Mouse (Mus musculus): ENCODE results near the gene Nrxn1.

Gene Nrxn1

GRCm38 (mm10) chr17:90962904-90963531 is 129.9 kb downstream of the Nrxn1 start:
- DNase-seq (ENCODE audit: low spot score) = peak; percentile 2

- no peak for DNase-seq (ENCODE audit: low spot score)
Measured at GRCm38 (mm10) chr17:90955221-90955620, 137.7 kb downstream of the Nrxn1 start.

- no peak for DNase-seq (ENCODE audit: low spot score)
Measured at GRCm38 (mm10) chr17:90934929-90935328, 157.9 kb downstream of the Nrxn1 start.

- no peak for DNase-seq (ENCODE audit: low spot score)
Measured at GRCm38 (mm10) chr17:90913320-90913719, 179.6 kb downstream of the Nrxn1 start.

- DNase-seq (ENCODE audit: low spot score) = no peak
Measured at GRCm38 (mm10) chr17:90912746-90913145, 180.1 kb downstream of the Nrxn1 start.

DNA sequence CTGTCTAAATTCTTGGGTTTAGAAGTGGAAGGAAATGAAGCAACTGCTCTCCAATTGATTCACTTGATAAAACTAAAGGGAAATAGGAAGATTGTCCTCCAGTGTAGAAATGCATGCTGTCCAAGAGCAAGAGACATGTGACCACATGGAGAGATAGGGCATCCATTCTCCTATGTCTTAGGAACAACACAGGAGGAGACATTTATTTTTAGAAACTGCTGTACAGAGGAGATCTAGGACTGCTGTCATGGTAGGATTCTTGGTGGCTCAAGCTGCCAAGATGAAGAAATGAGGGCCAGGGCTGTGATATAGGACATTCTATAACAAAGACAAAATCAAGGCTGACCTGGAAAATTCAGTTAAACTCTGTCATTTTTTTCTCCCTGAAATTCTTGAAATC is 180.5 kb downstream of the Nrxn1 start:
- no peak for DNase-seq (ENCODE audit: low spot score)

DNA sequence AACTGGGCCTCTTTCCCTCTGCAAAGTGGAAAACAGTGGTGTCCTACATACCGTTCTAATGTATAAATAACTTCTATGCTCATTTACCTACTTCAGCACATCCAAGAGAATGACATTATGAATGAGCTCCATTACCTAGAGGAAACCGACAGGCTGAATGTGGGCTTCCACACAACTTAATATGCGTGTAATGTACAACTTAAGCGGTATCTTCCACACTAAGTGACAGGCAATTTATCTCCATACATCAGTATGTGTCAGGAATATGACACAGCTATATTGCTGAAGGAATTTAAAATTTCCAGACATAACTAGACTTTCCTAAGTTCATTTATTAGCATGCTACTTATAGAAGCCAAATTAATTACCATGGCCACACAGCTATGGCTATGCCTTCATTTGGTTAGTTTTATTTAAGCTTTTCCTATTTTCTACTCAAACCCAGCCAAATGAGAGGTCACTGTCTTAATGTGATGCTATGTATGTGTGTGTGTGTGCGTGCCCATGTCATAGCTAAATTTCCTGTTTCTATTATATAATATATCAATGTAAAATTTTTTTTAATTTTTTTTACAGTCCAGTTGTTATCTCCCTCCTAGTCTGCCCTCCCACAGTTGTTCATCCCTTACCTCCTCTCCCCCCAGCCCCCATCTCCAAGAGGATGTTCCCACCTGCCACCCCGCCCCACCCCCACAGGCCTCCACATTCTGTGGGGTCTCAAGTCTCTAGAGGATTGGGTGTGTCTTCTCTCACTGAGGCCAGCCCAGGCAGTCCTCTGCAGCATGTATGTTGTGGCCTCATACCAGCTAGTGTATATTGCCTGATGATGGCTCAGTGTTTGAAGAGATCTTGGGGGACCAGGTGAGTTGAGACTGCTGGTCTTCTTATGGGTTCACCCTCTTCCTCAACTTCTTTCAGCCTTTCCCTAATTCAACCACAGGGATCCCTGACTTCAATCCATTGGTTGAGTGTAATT is 186.5 kb downstream of the Nrxn1 start:
- no peak for DNase-seq (ENCODE audit: low spot score)

DNA sequence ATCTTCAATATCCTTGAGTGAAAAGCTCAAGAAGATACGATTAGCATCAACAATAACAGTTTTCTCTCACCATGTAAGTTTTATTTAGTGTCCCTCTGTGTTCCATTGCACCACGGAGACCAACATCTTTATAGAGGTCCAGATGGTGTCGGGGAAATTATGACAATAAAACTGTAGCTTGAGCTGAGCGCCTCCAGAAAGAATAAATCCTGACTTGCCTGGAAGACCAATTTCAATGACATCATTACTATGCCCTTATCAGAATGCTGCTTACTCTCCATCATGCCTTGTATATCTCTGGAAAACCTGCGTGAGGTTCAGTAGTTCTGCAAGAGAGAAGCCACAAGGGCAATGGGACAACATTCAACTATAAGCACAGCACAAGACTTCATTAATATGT is 187.7 kb downstream of the Nrxn1 start:
- no peak for DNase-seq (ENCODE audit: low spot score)

- no peak for DNase-seq (ENCODE audit: low spot score)
Measured at GRCm38 (mm10) chr17:90892327-90893259, 200.3 kb downstream of the Nrxn1 start.

- DNase-seq (ENCODE audit: low spot score) = no peak
Measured at GRCm38 (mm10) chr17:90891711-90892110, 201.2 kb downstream of the Nrxn1 start.

- no peak for DNase-seq (ENCODE audit: low spot score)
Measured at GRCm38 (mm10) chr17:90857225-90857624, 235.6 kb downstream of the Nrxn1 start.

DNA sequence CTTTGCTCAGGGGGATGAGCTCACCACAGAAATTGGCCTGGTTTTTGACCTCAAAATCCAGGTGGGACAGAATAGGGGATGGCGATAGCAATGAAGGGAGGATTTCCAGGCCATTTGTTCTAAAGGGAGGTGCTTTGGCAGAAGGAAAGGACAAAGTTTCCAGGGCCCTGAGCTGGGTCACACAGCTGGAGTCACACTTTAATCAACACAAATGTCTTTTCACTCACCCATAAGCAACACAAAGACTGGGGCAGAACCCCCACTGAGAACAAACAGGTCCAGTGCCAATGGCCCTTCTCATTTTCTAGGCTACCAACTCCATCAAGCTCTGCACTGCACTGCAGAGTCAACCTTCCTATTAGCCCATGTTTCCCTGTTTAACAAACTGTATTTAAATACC is 249.0 kb downstream of the Nrxn1 start:
- no peak for DNase-seq (ENCODE audit: low spot score)

DNA sequence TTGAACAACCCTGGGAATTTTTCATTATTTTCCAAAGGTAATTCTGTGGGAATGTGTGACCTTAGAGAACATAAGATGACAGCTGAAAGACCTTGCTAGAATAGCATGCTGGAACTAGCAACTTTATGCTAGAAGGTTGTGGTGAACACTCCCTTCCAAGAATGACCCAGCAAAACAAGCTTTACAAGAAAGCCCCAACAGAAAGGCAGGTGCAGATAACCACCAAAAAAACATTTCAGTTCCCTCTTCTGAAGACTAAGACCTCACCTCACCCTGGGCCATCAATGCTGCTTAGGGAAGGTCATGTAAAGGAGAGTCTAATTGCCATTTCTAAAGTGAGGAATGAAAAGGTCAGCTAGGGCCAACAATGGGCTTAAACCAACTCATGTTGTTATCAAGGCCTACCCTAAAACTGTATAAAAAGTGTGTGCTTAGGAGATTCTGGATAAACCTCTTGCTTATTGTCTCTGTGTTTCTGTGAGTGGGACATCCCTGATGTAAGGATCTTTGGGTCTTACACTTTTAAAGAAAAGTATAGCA is 249.7 kb downstream of the Nrxn1 start:
- no peak for DNase-seq (ENCODE audit: low spot score)

DNA sequence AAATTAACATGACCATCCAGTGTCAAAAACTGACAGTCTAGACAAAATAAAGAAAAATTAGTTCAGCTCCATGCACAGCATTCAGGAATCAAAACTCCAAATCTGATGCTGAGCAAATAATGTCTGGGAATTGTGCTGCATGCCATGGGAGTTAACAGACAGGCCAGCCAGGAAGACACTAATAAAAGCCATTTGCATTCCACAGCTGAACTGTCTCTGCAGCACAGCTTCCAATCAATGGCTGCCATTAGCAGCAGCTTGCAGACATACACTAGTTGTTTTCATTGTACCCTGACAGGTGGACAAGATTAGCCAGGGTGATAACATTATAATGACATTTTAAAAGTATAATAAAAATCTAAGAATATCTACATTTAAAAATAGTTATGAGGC is 255.9 kb downstream of the Nrxn1 start:
- no peak for DNase-seq (ENCODE audit: low spot score)

DNA sequence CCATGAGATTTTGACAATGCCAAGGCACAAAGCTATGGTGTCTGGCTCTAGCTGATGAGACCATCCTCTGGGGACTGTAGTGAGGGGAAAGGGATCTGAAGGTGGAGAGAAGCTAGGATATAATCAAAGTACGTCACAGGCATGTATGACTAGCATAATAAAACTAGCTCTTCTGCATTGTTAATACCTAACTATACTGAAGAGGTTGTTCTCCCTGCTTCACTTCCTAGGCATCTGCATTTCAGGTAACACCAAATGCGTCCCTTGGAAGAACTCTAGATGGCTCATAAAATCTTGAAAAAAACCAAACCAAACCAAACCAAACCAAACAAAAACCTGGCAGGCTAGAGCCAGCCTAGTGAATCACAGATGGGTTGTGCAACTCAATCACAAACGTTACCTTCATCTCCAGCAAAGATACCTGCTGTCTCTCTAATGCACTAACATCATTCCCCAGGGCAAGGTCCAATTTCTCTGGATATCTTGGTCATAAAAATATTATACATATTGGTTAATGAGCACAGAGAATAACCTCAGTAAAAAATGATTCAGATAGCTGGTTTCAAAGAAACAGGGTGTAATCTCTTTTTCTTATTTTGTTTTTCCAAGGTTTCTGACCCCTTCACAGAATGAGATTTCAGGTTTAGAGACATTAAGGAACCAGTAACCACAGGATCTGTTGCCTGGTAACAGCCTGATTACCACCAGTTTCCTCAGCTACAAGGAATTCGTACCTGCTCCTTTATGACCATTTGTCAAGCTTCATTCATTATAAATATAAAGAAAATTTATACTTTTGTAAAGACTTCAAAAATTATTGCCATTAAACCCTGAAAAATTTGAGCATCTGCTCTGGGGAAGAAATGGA is 256.5 kb downstream of the Nrxn1 start:
- DNase-seq (ENCODE audit: low spot score) = no peak

DNA sequence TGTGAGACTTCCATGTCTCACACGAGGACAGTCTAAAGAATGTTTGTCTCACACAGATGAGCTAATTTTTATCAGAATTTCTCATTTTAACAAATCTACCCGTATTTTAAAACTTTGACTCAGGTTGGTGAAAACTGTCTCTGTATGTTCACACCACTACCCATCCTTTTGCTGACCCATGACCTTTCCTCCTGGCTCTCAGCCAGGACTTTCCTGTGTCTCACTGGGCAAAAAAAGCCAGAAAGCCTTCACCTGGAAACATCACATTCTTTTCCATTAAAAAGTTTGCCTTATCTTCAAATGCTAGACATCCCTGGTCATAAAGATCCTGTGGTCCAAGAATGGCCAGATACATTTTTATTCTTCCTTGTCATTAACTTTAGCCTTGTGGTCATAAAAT is 274.5 kb downstream of the Nrxn1 start:
- DNase-seq (ENCODE audit: low spot score) = no peak

GRCm38 (mm10) chr17:90817898-90818297 is 275.0 kb downstream of the Nrxn1 start:
- DNase-seq (ENCODE audit: low spot score) = no peak

DNA sequence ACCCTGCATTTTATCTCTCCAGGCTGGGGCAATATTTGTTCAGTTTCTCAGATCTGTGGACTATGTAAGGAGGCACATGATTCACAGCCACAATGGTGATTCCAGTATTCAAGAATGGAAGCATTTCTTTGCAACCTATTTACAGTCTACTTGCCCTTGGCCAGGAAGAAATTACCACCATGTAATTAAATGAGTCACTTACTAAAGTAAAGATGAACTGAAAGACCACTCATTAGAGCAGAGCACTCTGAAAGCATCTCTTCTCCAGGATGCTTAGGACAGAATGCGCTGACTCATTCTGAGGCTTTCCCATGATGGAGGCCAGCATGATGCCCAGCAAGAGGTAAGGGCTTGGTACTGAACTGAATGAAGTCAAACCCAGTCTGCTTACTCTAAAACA is 277.6 kb downstream of the Nrxn1 start:
- no peak for DNase-seq (ENCODE audit: low spot score)

DNA sequence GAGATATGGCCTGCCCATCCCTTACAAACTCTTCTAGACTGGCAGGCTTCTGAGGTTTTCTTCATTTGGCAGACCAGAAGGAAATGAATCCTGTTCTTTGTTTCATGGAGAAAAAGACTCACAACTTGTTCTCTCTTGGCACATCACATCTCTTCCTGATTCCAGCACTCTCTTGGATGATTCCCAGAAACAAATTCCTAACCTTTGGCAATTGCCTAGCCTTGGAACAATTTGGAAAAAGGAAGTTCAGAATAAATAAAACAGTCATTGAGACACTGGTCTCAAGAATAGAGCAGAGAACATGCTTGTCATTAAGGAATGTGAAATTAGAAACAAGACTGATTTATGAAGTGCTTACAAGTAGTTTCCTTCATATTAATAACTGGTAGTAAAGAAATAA is 279.1 kb downstream of the Nrxn1 start:
- DNase-seq (ENCODE audit: low spot score) = no peak

DNA sequence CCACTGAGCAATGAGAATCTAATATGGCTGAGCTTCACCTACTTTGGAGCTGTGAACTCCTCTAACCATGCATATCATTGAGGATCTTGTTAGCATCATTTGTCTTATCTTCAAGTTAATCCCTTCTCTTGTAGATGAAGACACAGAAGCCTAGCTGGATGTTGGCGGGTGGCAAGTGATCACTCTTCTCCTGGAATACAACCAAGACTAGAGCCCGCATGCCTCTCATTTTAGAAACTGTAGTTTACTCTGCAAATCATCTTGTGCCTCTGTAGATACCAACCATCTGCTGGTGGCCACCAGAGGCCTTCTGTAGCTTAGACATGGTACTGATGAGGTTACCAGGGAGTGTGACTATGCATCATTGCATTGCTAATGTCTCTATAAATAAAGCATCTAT is 280.4 kb downstream of the Nrxn1 start:
- DNase-seq (ENCODE audit: low spot score) = no peak

Measured in ovary, postnatal 14 days (tissue).